Mouse (Mus musculus): ENCODE data around the gene Ints6.
"Not testable (repeated sequence)": the region's sequence is repeated elsewhere in the genome, so short reads cannot be mapped to it uniquely, and the experiment has no call there.

Gene Ints6

GRCm38 (mm10) chr14:62751479-62751878 is 9.5 kb downstream of the Ints6 start:
- no peak for DNase-seq (ENCODE audit: low spot score in 2 of 2)

DNA sequence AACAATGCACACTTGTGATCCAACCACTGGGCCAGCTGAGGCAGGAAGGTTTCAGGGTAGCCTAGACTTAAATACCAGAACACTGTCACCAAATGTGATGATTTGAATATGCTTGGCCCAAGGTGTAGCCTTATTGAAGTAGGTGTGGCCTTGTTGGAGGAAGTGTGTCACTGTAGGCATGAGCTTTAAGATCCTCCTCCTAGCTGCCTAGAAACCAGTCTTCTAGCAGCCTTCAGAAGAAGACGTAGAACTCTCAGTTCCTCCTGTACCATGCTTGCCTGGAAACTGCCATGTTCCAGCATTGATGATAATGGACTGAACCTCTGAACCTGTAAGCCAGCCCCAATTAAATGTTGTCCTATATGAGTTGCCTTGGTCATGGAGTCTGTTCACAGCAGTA is 25.3 kb downstream of the Ints6 start:
- DNase-seq (ENCODE audit: low spot score in 2 of 2) = peak; percentile 8 to 9

- no peak for DNase-seq (ENCODE audit: low spot score in 2 of 2)
Observed at GRCm38 (mm10) chr14:62733666-62734065, 27.3 kb downstream of the Ints6 start.

DNA sequence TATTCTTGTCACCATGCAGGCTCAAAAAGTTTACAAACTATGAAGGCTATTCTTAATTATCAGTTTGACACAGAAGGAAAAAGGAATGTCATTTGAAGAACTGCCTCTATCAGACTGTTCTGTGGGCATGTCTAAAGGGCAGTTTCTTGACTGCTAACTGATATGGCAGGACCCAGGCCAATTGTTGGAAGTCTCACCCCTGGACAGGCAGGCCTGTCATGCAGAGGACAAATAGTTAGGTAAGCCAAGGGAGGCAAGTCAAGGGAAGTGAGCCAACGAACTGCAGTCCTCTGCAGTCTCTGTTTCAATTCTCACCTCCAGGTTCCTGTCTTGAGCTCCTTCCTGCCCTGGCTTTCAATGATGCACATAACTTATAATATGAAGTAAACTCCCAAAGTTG is 29.1 kb downstream of the Ints6 start:
- DNase-seq (ENCODE audit: low spot score in 2 of 2) = peak; percentile 7 to 17

- DNase-seq (ENCODE audit: low spot score in 2 of 2) = peak in 1 of 2 experiments; percentile 2
Observed at GRCm38 (mm10) chr14:62724560-62724959, 36.4 kb downstream of the Ints6 start.

DNA sequence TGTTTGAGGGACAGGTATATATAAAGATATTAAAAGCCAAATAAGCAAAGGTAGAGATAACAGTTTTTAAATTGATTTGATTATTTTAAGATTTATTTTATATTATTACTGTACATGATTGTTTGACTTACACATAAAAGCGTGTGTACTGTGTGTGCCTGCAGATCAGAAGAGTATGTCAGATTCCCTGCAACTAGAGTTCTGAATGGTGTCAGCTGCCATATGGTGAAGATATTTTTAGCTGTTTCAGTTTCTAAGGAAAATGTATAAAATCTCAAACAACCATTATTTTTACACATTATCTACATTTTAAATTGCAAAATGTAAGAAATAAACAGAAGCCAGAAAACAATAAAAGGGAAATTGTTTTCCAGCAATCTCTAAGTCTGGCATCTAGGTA is 39.3 kb downstream of the Ints6 start:
- no peak for DNase-seq (ENCODE audit: low spot score in 2 of 2)

DNA sequence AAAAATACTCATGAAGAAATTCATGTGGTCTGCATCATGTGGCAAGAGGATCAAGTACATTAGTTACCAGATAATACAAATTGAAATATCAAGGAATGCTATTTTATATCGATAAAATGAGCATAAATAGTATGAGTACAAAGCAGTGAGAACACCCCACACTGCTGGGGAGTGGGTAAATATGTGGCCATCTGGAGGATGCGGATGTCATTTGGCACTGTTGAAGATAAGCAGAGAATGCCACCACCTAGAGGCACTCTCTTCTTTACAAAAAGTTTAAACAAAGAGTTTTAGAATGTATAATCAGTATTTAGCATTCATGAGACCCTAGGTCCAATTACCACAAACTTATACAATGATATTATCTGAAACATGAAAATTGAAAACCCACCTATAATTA is 42.8 kb downstream of the Ints6 start:
- DNase-seq (ENCODE audit: low spot score in 2 of 2) = no peak

DNA sequence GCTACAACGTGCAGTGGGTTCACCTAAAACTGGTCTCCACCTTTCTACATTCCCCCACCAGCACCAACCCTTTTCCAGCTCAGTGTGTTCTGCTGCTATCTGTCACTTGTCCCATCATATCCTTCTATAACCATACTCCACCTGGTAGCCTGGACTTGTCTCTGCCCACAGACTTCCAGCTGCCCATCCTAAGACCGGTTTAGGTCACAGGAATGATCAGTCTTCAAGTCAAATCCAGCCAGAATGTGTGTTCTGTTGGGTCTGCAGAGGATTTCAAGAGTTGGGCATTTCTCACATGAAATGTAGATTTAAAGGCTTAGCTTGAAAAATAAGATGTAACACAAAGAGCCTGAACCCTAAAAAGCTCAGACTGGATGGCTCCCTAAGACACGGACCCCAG is 87.3 kb downstream of the Ints6 start:
- no peak for DNase-seq (ENCODE audit: low spot score in 2 of 2)

DNA sequence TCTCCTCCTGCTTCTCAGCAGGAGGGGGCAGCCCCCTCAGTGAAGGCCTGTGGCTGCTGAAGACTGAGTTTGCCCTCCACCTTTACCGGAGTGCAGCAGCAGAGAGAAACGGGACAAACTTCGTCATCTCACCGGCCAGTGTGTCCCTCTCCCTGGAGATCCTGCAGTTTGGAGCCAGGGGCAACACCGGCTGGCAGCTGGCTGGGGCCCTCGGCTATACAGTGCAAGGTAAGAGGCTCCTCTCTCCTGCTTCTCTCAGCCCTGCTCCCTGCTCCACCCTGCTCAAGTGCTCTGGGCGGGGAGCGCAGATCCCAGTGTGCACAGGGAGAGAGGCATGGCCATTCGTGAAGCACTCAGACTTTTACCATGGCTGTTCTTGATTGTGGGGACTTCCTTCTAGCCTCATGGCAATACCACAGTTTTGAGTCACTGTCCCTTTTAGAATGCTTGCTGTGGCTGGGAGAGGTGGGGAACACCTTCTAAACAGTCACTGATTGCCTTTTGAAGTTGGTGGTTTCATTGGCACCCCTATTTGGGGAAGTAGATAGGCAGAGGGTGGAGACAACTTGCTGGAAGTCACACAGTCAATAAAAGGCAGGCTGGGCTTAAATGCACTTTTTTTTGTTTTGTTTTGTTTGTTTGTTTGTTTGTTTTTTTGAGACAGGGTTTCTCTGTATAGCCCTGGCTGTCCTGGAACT is 95.8 kb downstream of the Ints6 start:
- DNase-seq (ENCODE audit: low spot score in 2 of 2) = peak in 1 of 2 experiments; percentile 9

DNA sequence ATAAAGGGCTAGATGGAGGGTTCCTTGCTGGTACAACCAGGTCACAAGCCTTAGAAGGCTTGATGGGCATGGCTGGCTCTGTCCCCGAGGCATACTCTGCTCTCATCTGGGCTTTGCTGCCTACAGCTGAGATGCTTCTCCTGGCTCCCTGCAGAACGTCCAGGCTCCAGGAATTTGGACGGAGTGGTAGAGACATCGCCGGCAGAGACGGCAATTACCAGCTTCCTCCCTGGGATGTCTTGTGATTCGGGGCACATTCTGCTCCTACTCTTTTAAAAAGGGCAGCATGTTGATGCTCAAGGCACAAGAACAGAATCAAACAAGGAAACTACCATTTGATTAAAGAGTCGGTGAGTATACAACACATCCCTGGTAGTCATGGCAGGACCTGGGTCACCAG is 97.6 kb downstream of the Ints6 start, which contains the start of gene Serpine3:
TSS of gene Serpine3 (plus strand) at position 301 of the 400 bp plus-strand sequence.
- no peak for DNase-seq (ENCODE audit: low spot score in 2 of 2)

GRCm38 (mm10) chr14:62662381-62662780 is 98.6 kb downstream of the Ints6 start:
- no peak for DNase-seq (ENCODE audit: low spot score in 2 of 2)

DNA sequence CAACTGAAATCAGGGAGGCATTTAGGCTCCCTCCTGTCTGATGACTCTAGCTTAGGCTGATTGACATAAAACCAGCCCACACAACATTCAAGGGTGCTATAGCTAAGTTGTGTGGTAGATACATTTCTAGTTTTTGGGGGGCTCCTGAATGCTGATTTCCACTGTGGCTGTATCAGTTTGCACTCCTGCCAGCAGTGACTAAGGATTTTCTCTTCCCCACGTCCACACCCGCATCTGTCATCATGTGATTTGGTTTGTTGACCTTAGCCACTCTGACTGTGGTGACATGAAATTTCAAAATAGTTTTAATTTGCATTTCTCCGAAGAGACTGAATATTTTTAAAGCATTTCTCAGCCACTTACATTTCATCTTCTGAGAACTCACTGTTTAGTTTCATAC is 103.5 kb downstream of the Ints6 start:
- no peak for DNase-seq (ENCODE audit: low spot score in 2 of 2)

DNA sequence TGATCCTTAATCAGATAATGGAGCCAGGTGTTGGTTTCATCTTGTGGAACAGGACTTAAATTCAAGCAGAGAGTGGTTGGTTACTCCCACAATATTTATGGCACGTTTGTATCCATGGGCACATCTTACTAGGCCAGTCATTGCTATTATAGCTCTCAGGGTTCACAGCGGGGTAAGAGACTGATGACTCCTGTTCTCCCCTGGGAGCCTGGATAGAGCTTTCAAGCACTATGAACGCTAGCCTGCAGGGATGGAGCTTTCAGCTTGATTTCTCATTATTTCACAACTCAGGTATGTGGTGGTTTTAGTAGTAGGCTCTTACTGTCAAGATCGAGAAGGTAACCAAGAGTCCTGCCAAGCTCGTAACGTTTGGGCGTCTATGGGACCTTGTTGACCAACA is 105.0 kb downstream of the Ints6 start:
- no peak for DNase-seq (ENCODE audit: low spot score in 2 of 2)

- no peak for DNase-seq (ENCODE audit: low spot score in 2 of 2)
Observed at GRCm38 (mm10) chr14:62651771-62652170, 109.2 kb downstream of the Ints6 start.

DNA sequence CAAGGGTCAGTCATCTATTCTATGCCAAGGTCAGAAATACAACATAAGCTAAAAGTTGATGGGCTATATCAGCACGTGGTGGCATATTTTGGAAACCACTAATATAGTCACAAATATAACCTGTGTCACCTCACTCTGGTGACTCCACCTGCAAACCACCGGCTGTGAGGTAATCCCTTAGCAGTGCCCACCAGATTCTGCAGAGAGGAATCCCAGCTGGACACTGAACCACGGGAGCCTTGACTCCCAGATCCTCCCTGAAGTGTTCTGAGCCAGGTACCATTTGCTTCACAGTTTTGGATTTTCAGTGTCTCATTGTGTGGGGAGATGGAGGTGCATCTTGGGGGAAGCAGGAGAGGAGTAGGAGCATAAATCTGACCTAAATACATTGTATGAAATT is 110.6 kb downstream of the Ints6 start:
- DNase-seq (ENCODE audit: low spot score in 2 of 2) = no peak

DNA sequence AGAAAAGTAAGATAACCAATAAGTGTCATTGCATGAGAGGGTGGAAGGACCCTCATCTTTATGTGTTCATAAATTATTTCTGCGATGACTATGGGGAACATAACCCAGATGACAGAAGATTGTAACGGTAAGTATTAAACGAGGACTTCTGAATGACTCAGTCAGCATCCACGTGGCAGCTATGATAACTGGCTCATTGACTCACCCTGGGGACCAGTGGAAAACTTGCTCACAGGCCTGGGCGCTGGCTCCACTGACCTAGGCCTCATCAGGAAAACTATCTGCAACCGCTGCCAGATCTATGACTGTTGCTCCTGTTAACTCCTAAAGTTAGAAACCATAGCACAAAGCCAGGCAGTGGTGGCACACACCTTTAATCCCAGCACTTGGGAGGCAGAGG is 112.6 kb downstream of the Ints6 start:
- DNase-seq (ENCODE audit: low spot score in 2 of 2) = no peak

DNA sequence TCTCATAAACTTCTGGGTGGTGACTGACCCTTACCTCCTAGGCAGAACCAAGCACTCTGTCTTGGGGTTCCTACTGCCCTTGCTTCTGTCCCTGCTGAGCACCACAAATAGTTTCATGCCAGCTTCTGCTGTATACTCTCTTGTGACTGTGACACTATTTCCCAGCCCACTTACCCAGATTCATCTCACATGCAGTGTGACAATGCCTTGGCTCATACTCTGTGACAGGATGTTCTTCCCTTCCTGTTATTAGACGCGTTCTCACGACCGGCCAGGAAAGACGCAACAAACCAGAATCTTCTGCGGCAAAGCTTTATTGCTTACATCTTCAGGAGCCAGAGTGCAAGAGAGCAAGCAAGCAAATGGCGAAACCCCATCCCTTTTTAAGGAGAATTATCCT is 118.6 kb downstream of the Ints6 start:
- DNase-seq (ENCODE audit: low spot score in 2 of 2) = not testable (repeated sequence)

- no peak for DNase-seq (ENCODE audit: low spot score in 2 of 2)
Observed at GRCm38 (mm10) chr14:62640396-62640795, 120.6 kb downstream of the Ints6 start.

DNA sequence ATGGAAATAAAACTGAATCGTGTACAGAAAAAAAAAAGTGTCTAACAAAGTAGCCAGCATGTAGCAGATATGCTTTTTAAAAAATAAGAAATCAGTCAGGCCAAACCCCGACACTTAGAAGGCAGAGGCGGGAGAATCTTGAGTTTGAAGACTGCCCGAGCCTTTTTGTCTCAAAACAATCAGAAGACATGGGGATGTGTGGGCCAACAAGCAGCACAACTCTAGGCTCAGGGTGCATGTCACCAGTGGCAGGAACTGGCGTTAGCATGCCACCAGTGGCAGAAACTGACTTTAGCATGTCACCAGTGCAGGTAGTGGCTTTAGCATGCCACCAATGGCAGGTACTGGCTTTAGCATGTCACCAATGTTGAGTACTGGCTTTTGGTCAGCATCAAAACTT is 121.4 kb downstream of the Ints6 start:
- DNase-seq (ENCODE audit: low spot score in 2 of 2) = no peak

DNA sequence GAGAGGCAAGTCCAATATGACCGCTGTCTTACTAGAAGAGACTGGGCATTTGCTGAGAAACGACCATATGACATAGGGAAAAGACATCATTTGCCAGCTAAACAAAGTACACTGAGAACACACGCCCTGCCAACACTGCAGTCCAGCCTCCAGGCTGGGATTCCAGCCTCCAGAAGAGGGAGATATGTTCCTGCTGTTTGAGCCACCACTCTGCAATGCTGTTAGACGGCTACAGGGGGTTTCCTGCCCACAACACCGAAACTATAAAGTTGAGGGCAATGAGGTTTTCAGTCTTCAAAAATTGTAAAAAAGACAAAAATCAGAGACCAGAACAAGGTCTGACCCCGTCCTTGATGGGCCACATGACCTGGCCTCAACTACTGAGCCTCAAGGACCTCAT is 121.9 kb downstream of the Ints6 start:
- no peak for DNase-seq (ENCODE audit: low spot score in 2 of 2)

DNA sequence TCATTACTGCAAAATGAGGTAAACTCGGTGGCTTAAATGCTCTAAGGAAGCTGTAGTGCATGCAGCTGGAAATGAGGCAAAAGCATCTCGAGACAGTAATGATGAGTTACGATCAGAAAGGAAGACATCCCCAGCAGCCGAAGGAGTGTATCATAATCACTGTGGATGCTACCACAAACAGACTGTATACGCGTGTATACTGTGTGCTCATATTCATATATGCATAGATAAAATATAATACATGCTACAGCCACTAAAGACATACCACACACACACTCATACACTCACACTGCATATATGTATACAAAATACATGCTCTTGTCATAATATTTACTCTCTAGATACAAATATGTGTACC is 122.6 kb downstream of the Ints6 start:
- DNase-seq (ENCODE audit: low spot score in 2 of 2) = no peak

DNA sequence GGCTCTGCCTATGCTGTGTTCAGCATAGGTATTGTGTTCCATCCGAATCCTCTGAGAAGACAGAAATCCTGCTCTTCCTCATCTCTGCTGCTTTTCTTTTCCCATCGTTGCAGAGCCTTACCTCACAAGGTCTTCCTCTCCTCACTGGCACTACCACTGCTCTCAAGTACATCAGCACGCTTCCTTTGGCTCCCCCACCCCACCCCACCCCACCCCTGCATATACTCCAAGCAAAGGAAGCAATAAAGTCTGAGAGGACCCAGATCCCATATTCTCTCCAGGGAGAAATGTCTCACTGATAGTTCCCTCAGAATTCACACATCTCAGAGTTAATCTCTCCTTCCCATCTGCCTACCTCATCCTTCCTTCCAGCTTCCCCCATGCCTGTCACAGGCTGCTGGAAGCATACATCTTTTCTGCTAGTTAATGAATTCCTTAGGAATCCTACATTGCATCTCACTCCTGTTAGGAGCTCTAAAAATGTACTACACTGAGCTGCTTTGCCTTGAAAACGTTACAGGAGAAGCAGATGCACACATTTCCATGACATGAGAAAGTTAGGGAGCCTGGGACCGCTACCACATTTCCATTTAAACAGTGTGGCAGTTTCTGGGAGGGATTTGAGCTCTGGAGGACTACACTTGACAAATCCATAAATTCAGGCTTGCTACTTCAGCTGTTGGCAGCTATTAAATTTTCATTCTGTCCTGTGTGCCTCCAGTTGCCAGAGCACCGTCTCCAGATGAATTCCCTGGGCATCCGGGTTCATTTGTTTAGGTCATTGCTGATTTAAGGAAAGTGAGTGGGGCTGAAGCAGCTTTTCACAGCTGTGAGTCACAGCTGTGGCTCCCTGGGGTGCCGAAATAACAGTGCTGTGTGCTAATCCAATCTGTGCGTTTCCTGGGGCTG is 123.3 kb downstream of the Ints6 start:
- DNase-seq (ENCODE audit: low spot score in 2 of 2) = no peak

DNA sequence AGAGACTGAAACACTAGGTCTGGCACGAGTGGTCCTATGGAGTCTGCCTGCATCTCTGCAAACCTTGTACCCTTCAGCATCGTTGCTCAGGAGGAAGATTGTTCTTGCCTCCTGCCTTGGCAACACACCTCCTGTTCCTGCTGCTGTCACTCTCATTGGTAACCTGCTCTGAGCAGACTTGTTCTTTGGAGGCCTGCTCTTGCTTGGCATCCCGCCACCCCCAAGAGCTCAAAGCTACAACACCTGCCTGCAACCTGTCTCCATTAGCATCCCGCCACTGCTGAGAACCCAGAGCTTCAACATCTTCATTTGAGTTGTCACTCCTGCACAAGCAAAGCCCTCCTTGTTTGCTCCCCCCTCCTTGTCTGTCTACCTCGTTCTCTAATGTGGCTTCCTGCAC is 133.0 kb downstream of the Ints6 start:
- DNase-seq (ENCODE audit: low spot score in 2 of 2) = no peak
